Mouse (Mus musculus) testis, postnatal 10 days (tissue): Measurements from ENCODE around the gene Cdc14a.

Experiments
- DNase-seq: peaks from one replicate; pipeline ENCODE4 v3.0.0; 2021; ENCODE audit warnings: low spot score

Gene Cdc14a

DNA sequence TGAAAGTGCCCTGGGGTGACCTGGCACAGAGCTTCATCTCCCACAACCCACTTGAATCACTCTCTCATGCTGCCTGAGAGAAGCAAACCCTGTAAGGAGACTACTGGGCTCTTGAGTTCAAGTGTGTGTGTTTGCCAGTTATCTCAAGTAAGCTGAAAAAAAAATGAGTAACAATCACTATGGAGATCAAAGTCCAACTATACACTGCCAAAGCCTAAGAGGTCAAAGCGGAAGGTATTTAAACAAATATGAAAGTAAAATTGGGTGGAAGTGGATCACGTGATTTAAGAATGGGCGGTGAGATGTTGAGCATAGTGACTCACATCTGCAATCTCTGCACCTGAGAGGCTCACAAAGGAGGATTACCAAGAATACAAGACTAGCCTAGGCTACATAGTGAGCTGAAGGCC is 9.4 kb downstream of the Cdc14a start:
- no peak for DNase-seq

DNA sequence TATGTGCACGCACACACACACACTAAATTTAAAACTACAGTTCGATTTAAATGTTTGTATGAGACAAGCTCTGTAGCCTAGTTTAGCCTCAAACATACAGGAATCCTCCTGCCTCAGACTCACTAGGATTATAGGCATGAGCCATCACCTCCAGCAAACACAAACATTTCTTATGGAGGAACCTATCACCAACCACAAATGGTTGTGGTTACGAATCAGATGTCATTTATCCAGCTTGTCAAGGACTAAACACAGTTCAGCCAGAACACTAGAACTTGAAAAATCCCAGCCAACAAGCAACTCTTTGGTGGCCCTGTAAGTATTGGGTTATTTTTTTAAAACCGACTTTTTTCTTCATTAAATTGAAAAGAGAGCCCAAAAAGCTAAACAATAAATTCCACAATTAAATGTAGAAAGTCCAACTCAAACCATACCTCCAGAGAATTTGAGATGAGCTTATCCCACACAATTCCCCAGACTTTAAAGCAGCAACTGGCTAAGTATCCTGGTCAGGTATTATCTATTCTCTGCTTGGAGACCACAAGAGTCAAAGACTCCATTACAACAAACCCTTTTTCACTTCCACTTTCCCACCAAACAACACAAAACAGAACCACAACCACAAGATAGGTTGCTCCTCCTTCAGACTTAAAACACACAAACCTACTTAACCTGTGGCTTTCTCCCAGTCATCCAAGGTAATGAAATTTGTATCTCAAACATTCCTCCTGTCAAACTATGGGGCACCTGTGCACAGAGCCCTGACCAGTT is 10.7 kb downstream of the Cdc14a start:
- no peak for DNase-seq

DNA sequence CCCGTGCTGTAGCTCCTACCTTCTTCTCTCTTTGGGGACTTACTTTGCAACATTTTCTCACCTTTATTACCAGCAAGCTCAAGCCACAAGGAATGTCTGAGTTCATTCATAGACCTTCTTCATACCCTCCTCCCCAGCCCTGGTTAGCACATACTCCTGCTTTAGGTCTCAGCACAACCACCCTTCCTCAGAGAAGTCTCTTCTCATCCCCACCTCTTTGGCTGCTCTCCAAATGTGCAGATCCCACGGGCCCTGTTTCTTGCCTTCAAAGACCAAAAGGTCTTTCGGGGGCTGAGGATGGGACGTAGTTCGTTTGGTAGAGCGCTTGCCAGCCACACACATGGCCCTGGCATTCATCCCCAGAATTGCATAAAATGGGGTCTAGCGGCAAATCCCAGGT is 13.8 kb downstream of the Cdc14a start:
- DNase-seq, result no peak

DNA sequence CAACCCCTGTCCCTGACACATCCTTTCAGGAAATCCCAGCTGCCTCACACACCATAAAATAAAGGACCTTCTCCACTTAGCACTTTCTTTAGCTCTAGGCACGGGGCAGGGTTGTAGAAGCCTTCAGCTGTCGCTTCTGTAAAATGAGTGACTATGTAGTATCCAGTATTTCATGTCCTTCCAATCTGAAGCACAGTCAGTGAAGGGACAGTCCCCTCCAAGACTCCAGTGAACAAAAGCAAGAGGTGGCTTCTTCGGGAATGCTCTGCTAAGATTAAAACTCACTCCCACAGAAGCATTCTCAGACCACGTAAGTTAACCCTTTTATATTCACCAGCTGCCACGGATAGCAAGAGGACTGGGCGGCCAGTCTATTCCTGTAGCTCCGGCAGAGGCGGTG is 14.3 kb downstream of the Cdc14a start:
- DNase-seq, result no peak

DNA sequence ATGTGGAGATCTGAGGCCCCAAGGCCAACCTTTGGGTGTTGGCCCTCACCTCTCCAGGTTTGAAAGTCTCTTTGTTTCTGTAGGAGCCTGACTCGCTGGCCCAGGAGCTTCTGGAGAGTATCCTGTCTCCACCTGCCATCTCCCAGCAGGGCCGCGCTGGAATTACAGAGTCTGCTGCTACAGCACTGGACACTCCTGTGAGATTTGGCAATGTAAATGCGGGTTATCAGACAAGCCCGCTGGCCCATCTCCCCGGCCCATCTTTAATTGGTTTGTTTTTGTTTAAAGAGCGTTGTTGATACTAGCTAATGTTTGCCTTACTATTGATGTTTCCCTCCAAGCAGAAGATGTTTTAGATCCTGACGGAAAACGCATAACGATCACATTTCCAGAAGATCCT is 15.0 kb downstream of the Cdc14a start:
- DNase-seq, result no peak

DNA sequence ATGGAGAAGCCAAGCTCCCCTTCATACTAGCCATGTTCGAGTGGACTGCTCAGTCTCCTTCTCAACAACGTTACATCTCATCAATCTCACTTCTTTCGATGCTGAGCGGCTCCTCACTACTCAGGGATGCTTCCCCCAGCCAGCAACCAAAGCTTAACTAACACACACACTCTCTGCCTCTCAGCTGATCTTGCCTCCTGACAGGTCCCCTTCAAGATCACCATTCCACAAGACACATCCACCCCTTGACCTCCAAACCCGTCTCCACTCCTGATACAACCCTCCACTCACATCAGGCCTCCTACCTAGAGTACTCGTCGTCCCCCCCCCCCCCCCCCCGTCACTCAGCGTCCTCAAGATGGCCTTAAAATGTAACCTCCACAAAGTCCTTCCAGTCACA is 18.3 kb downstream of the Cdc14a start:
- no peak for DNase-seq

DNA sequence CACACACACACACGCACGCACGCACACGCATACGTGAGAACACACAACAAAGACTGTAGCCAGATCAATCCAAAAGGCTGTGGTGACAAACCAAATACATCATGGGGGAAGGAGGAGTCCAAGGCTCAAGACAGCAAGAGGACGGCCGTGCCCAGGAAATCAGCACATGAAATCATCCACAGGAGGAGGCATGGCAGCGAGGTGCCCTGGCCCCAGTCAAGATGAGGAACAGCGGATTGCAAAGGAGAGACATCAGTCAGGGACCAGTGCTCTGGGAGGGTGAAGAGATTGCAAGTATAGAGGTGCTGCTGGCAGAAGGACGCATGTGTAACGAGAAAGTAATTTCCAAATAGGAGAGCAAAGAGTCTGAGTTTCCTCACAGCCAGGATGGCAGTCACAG is 22.4 kb downstream of the Cdc14a start:
- peak; percentile 21 for DNase-seq

DNA sequence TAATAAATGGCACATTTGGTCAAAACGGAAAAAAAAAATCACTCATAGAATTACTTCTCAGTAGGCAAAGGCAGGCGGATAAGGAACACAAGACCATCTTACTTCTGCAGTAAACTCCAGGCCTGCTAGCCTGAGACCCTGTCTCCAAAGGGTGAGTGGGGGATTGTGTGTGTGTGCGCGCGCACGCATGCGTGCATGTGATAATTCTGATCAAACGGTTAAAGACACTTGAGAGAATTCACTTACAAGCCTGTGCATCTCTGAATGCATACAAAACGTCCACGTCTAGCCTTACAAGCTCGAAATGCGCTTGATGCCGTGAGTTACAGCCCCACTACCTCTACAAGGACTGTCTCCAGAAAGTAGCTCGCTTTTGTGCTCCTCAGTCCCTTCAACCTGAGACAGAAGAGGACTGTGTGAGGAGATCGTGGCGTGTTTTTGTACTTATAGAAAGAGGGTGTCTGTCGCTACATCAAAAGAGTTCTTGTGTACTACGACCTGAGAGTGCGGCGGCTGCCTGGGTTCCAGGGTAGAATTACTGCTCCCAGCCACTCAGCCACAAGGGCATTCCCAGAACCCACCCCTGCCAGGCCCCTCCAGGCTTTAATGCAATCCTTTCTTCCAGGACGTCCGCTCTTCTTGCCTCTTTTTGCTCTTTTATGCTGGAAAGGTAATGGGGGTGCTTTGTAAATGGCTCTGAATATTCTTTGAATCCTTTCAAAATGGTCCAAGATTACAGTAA is 24.3 kb downstream of the Cdc14a start:
- DNase-seq, result no peak

DNA sequence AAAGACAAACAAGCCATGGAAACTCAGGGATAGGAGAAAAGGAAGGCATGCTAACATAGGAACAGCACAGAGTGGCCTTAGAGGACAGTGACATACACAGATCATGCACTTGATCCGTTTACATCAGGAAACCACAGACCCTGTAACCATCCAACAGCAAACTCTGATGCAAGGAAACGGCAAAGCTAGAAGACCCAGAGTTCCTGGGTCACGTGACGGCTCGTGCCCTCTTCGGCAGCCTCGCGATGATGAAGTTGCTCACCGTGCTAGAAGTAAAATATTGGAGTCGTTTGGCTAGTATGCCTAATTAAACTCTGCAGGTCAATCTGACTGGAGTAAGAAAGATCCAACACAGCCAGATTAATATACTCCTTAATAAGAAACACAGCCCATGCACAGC is 25.3 kb downstream of the Cdc14a start:
- no peak for DNase-seq

DNA sequence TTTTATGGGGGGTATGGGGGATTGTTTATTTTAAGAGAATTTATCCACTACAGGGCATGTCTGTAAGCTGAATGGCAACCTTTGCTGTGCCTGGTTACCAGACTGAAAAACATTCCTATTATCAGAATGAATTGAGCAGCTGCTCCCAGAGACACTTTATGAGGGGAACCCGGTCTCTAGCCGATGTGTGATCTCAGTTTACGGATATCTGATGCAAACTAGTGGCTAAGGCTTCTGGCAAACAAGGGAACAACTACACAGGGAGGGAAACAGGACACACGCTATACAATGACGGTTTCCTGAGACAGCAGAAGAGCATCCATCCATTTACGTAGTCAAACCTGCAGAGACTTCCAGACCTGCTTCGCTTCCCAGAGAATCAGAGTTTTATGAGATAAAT is 25.9 kb downstream of the Cdc14a start:
- DNase-seq, result no peak

DNA sequence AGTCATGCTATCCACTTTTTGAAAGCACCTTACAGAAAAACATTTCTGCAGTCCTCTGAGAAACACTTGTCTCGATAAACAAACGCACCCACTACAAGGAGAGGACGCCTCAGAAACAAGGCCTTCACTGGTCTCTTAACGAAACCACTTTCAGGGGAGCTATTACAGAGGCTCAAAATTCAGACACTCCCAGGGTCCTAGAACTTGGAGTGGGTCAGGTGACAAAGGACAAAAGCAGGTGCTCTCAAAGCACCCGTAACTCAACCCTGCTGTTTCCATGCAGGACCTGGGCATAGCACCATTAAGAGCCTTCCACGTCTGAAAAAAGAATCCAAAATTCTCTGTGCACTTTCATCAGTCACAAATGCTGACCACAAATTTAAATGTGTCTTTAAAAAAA is 26.5 kb downstream of the Cdc14a start:
- no peak for DNase-seq

DNA sequence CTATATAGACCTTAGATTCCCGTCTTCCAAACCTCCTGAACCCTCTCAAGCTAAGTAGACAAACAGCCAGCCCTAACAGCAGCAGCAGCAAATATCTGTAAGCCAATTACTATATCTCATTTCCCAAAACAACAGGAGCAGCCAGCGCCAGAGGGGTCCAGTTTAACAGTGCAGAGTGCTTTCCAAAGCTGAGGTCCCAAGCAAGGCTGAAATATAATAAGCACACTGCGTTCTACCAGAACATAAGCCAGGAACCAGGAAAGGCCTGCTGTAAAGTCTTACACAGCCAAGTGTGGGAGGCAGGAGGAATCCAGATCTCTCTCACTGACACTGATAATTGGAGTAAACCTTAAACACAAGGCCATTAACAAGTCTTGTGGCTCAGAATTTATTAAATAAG is 27.3 kb downstream of the Cdc14a start:
- no peak for DNase-seq

DNA sequence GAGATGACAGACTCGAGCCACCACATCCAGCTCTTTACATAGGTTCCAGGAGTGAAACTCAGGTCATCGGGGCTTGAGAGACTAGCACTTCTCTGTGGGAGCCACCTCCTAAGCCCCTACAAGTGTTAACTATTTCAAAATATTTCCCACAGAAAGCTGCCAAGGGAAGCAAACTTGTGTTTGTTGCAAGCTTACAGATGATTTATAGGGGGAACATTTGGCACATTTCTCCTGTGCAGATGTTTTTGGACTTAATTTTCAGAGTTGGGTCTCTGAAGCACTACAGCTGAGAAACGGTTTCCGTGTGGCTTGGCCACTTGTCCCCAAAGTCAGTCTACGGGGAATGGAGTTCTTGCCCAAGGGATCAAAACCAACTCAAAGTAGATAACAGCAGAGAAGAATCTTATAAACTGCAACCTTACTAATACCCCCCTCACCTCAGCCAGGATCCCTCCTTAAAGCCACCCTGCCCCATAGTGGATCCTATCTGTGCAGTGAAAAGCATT is 28.9 kb downstream of the Cdc14a start:
- peak; percentile 12 for DNase-seq

DNA sequence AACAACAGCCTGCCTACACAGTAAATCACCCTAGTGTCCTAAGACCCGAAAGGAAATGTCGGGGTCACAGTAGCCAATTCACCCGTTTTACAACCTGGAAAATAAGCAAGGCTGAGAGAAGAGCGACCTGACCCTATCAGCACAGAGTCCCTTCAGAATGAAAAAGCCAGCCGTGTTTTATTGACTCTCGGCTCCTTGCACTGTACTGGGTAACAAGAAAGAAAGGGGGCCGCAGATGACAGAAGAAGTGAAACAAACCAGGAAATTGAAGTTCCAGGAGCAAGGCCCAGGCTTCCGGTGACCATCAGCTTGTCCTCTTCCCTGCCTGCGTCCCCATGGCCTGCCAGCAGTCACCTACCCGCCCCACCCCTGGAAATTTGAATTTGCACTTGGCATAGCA is 32.4 kb downstream of the Cdc14a start:
- no peak for DNase-seq

DNA sequence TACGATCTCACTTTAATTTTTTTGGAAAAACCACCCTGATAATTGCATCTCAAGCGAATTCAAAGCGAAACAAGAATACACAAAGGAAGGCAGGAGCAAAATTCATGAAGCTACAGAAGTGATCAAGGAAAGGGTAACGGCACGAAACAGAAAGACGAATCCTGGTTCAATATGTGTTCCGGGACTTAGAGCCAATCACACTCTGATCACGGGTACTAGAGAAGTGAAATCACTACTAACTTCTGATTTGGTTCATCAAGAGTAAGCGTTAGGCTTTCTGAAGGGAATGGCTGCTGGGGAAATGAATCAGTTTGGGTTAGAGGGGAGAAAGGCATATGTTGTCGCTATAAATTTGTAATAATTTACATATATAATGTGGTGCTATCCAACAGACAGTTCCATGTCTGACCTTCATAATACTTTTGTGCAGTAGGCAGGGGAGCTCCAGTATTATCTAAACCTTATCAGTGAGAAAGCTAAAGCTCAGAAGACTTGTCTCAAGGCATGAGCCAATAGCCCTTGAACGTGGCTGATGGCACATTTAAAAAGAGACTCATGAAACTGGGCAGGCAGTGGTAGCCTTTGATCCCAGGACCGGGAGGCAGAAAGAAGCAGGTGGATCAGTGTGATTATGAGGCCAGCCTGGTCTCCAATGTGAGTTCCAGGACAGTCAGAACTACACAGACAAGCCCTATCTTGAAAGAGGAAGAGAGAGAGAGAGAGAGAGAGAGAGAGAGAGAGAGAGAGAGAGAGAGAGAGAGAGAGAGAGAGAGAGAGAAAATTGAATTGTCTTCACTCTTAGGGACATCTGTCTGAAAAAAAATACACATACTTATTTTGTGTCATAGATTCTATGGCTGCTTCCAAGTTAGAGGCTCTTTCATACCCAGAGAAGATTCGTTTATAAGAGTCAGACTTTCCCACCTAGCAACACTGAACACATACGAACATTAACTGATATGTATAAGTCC is 34.0 kb downstream of the Cdc14a start:
- no peak for DNase-seq

DNA sequence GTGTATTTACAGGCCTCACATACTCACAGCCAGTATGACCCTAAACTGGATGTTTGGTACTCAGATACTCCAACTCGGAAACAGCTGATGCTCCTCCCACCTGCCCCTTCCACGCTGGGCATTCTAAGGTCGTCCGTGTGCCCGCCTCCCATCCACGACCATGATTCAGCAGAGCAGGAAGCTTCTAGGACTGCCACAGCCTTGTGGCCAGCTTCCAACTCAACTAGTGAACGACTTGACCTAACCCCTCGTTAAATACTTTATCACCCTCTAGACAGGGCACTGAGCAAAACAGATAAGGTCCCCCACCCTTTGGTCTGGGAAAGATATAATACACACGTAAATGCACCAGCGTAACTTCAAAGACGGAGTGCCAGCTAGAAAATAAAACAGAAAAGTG is 35.0 kb downstream of the Cdc14a start:
- DNase-seq, result no peak

DNA sequence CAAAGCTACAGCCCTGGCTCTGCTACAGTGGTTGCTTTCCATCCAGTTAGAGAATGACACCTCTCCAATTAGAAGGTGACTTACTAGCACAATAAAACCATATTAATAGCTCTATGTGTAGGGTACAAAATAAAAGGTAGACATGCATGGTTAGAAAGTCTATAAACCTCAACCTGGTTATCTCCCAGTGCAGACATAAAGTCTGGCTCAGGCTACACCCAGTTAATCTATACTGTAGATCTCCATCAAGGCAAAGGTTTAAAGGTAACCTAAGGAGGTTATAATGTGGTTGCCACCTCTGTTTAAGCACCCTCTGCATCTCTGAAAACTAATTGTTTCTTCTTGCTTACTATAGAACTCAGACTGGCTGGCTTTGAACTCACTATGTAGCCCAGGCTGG is 36.9 kb downstream of the Cdc14a start:
- DNase-seq, result no peak

DNA sequence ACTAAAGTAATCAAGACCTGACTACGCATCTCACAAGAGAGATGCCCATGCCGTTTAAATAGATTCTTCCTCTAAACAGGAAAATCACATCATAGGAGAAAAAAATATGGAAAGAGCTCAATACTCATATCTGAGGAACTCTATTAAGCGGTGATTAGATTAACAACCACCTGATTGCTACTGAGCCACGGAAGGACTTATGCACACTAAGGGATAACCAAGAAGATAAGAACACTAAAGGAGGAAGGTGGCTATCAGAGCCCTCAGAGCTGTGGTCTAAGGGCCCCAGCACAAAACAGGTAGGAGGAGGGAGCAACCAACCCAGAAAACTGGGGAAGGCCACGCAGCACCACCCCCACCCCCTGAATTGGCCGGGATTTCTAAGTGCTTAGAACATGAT is 37.5 kb downstream of the Cdc14a start:
- DNase-seq, result no peak

DNA sequence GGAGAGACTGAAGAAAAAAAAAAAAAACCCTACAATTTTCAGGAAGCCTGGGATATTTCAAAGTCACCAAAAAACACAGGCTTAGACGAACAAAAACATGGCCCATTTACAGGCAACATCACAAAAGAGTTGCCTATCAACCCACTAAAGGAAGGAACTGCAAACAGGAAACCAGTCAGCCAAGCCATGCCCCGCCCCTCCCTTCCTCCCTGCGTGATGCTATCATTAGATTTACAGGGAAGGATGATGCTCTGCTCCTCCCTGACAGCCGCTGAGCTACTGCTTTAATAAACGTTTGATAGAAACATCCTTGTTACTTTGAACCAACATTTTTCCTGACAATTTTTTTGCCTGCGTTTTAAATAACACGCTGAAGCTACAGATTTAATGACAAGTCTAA is 39.5 kb downstream of the Cdc14a start:
- DNase-seq, result no peak

DNA sequence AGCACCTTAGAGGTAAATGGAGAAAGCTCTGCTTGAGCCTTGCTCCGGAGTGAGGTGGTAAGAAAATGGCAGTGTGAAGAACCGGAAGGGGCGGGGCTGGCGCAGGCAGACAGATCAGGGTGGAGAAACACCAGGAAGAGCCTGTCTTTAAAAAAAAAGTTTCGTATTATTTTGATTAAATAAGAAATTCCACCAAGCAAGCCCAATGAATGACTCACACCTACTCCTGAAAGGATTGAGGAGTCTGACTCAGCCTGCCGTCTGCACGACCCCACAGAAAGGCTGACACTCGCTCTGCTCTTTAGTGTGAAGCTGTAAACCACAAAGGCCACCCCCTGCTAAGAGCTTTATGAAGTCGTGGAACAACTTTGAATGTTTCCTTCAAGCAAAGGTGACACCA is 43.5 kb downstream of the Cdc14a start:
- DNase-seq, result no peak

DNA sequence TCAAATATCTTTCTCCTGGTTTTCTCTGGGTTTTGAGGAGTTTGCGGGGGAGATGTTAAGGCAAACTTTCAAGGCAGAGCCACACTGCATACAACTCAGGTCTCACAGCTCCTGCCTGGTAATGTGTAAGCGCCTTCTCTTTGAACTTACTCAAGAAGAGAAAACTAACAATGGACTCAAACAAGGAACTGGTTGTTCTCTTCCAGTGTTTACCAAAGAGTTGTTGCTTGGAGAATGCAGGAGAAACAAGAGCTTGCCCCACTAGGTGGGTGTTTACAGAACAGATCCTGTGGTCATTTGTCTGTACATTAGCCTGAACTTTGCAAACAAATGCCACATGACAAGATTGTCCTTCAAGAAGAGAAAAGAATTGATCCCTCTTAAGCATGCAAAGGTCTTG is 48.4 kb downstream of the Cdc14a start:
- DNase-seq, result no peak

DNA sequence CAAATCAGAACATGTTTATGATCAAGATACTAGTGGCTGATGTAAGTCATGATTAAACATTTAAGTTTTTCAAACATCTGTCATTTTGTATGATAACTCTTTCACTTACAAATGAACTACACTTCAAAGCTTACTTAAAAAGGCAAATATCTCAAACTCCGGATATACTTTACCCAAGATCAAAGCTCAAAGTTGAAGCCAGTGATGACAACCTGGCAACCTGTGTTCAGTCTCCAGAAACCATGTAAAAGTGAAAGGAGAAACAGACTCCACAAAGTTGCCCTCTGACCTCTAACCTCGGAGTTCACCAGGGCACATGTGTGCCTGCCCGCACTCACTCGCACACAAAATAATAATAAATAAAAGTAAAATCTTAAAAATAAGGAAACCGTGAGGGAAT is 49.3 kb downstream of the Cdc14a start:
- no peak for DNase-seq
